Comparison of ENCODE assay signal across 10 mouse cellular contexts in genomic region chr14:93380757-93381156, GRCm38 (mm10).
DNase-seq lines count a peak whose midpoint lies in the region; ATAC-seq lines count a peak whose summit lies in the region.
"Had no signal": no experiment of that assay in that cellular context is flagged by ENCODE, and none has a peak within 500 bp of the region (broad histone marks: within the 10 kb centered on the region; RNA-seq: fewer than 3 reads in every experiment).

No protein-coding gene starts in this region.

- no peak overlapping the region for H3K4me2 ChIP-seq in forebrain, embryonic 16.5 days (ENCODE audit: low read length)
- H3K4me2 ChIP-seq in midbrain, embryonic 15.5 days, result no peak overlapping the region

- H3K4me1 ChIP-seq in forebrain, embryonic 16.5 days (replicated peaks; ENCODE audit: control insufficient read depth, insufficient read depth, low read length), result peaks cover 9% of the 10 kb centered on the region
- H3K4me1 ChIP-seq in midbrain, embryonic 15.5 days, result no peaks in the 10 kb centered on the region
- H3K4me1 ChIP-seq: heart, embryonic 10.5 days had no signal

- H3K27ac ChIP-seq in forebrain, embryonic 16.5 days (ENCODE audit: low read length), result no peak overlapping the region
- peak overlapping the region; percentile 38; the same call in 1 of the 2 replicates for H3K27ac ChIP-seq in midbrain, embryonic 15.5 days
- H3K27ac ChIP-seq: gastrocnemius, adult 2 months; heart, embryonic 10.5 days; macrophage had no signal

- no peaks in the 10 kb centered on the region for H3K36me3 ChIP-seq in forebrain, embryonic 16.5 days (ENCODE audit: control insufficient read depth, insufficient read depth)
- H3K36me3 ChIP-seq in midbrain, embryonic 15.5 days (replicated peaks), result no peaks in the 10 kb centered on the region
- H3K36me3 ChIP-seq: heart, embryonic 10.5 days had no signal

- DNase-seq in frontal cortex, postnatal 14 days (ENCODE audit: low spot score in 2 of 2), result no peak
- peak; percentile 8 for DNase-seq in adipocyte (ENCODE audit: low spot score)
- DNase-seq in right cerebral cortex, postnatal 14 days, result no peak
- DNase-seq in gastrocnemius, adult 18-20 months (ENCODE audit: low spot score), result no peak
- DNase-seq: gastrocnemius, adult 2 months had no signal

- H3K4me3 ChIP-seq in forebrain, embryonic 16.5 days (replicated peaks; ENCODE audit: low read length), result no peak overlapping the region
- H3K4me3 ChIP-seq in midbrain, embryonic 15.5 days, result no peak overlapping the region
- H3K4me3 ChIP-seq: gastrocnemius, adult 2 months; heart, embryonic 10.5 days had no signal

- no peaks in the 10 kb centered on the region for H3K9me3 ChIP-seq in forebrain, embryonic 16.5 days (ENCODE audit: control insufficient read depth, low read length)
- H3K9me3 ChIP-seq in midbrain, embryonic 15.5 days, result no peaks in the 10 kb centered on the region
- H3K9me3 ChIP-seq: heart, embryonic 10.5 days had no signal

- 17% methylated on average over 1 of the region's 1 CpGs for WGBS in forebrain, embryonic 16.5 days
- 31% methylated on average over 1 of the region's 1 CpGs for WGBS in midbrain, embryonic 15.5 days

- no peak overlapping the region for H3K9ac ChIP-seq in forebrain, embryonic 16.5 days (replicated peaks; ENCODE audit: low read depth, low read length)
- no peak overlapping the region for H3K9ac ChIP-seq in midbrain, embryonic 15.5 days

- peak; percentile 66 for ATAC-seq in frontal cortex, adult (ENCODE audit: low TSS enrichment)
- ATAC-seq in forebrain, embryonic 16.5 days, result peak; percentile 76
- ATAC-seq in midbrain, embryonic 15.5 days (replicated peaks), result peak; percentile 66

- no peaks in the 10 kb centered on the region for H3K27me3 ChIP-seq in forebrain, embryonic 16.5 days (replicated peaks; ENCODE audit: control insufficient read depth, insufficient read depth, low read length)
- H3K27me3 ChIP-seq in midbrain, embryonic 15.5 days (replicated peaks), result no peaks in the 10 kb centered on the region
